Mouse (Mus musculus): ENCODE results near the gene Fbxo42. TPM values are rescaled to one million over a fixed set of nuclear protein-coding genes. Genes with fewer than 3 reads are reported as not detected.

Gene Fbxo42
- total RNA-seq, 2 experiments from 2014 or later: 14.7 to 15.6 TPM

- intact Hi-C loops (cut with DNase I): loop anchor here (2.0 kb wide), 1 partner anchor 69 kb away; no protein-coding TSS in a partner anchor
- no peak for DNase-seq
These were observed 63.9 kb downstream of the Fbxo42 start for GRCm38 (mm10) chr4:141211646-141212045.

GRCm38 (mm10) chr4:141212892-141213291 is 65.2 kb downstream of the Fbxo42 start:
- DNase-seq: no peak
- intact Hi-C loops (cut with DNase I): loop anchor here (2.0 kb wide), 1 partner anchor 70 kb away; no protein-coding TSS in a partner anchor

- intact Hi-C loops (cut with DNase I): loop anchor here (2.0 kb wide), 1 partner anchor 71 kb away; no protein-coding TSS in a partner anchor
- DNase-seq: no peak
These were observed 65.6 kb downstream of the Fbxo42 start for GRCm38 (mm10) chr4:141213342-141213741.

- DNase-seq: peak; percentile 95
- intact Hi-C loops (cut with DNase I): loop anchor here (2.0 kb wide), 1 partner anchor 71 kb away; no protein-coding TSS in a partner anchor
These were observed 66.1 kb downstream of the Fbxo42 start, which contains the start of gene Rsg1 for GRCm38 (mm10) chr4:141213770-141214336. Rsg1 (plus strand) TSS chr4:141213956.

DNA sequence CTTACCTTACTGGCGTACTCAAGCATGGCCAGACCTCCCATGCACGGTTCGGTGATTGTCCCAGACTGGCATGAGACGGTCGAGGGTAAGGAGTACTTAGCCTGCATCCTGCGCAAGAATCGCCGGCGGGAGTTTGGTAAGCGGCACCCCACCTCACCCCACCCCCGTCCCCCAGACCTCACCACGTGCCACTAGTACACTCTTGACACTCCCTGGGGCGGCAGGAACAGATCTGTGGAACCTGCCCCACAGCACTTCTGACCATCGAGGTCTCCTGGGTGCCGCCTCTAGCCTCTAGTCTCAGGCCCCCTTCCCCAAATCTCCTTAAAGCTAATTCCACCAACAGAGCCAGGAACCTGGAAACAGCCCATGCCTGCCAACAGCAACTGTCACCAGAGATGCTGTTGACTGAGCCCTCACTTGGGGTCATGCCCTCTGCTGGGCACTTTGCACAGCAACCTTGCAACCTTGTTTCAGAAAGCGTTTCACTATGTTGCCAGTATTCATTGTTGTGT is 66.7 kb downstream of the Fbxo42 start:
- intact Hi-C loops (cut with DNase I): no loop called here
- DNase-seq: peak; percentile 39 to 41

- intact Hi-C loops (cut with DNase I): no loop called here
- no peak for DNase-seq
These were observed 72.0 kb downstream of the Fbxo42 start for GRCm38 (mm10) chr4:141219583-141220213.

DNA sequence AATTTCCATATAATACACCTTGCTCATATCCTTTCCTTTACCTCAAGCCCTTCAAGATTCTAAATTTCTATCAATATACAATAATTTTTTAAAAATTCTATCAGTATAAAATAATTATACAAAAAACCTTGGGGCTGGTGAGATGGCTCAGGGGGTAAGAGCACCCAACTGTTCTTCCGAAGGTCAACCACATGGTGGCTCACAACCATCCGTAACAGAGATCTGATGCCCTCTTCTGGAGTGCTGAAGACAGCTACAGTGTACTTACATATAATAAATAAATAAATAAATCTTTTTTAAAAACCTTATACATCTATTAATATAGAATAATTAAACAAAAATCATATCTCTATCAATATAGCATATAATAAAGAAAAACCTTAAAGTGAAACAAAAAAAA is 74.1 kb downstream of the Fbxo42 start:
- intact Hi-C loops (cut with DNase I): no loop called here
- DNase-seq: no peak

GRCm38 (mm10) chr4:141222752-141223151 is 75.0 kb downstream of the Fbxo42 start:
- intact Hi-C loops (cut with DNase I): no loop called here
- DNase-seq: no peak

DNA sequence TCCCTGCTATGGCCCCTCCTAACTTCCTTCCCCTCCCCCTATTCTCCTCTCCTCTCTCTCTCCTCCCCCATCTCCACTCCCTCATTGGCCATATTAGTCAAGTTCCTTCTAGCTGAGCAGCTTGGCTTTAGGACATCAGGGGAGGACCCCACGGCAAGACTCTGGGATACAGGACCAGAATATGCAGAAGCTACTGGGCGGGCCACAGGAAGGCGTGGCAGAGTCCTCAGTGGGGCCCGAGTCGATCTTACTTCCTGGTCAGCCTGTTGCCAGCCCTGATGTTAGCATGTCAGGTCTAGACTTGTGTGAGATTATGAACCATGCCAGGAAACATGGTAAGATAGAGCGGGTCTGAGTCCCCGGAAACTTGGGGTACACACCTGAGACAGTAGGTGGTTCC is 81.0 kb downstream of the Fbxo42 start:
- no peak for DNase-seq
- intact Hi-C loops (cut with DNase I): no loop called here

GRCm38 (mm10) chr4:141233196-141233595 is 85.5 kb downstream of the Fbxo42 start:
- DNase-seq: no peak

DNA sequence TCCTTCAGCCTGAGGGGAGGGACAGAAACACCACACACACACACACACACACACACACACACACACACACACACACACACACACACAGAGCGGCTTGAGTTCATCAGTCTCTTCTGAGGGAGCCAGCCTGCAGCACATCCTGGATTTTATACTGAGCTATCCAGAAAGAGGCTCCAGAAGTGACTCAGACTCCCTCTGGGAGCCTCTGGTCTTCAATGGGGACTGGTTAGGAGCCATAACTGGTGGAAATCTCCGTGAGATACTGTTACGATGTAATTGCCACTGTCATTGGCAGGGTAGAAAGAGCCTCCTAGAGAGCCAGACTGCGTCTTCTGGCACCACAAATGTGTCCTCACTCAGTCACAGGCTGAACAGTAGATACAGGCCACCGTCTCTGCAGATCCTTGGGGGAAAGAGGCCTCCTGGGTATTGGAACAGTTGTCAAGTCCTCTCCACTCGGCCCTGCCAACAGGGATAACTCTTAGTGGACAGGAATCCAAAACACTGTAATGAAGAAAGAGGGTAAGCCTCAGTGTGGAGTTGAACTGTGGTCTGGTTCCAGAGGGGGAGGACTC is 87.9 kb downstream of the Fbxo42 start:
- intact Hi-C loops (cut with DNase I): no loop called here
- no peak for DNase-seq

More at GRCm38 (mm10) chr4:141233196-141233595, 85.5 kb downstream of the Fbxo42 start:
- intact Hi-C loops (cut with DNase I): no loop called here

- intact Hi-C loops (cut with DNase I): no loop called here
- DNase-seq: no peak
These were observed 89.1 kb downstream of the Fbxo42 start for GRCm38 (mm10) chr4:141236856-141237255.

GRCm38 (mm10) chr4:141238492-141239387 is 91.0 kb downstream of the Fbxo42 start:
- intact Hi-C loops (cut with DNase I): no loop called here
- DNase-seq: no peak

- intact Hi-C loops (cut with DNase I): no loop called here
These were observed 91.8 kb downstream of the Fbxo42 start, which contains the start of gene Arhgef19 for GRCm38 (mm10) chr4:141239388-141240125. Arhgef19 (plus strand) TSS chr4:141239499.

GRCm38 (mm10) chr4:141240617-141241016 is 92.9 kb downstream of the Fbxo42 start:
- intact Hi-C loops (cut with DNase I): no loop called here
- peak in 1 of 2 experiments; percentile 31 for DNase-seq

More at GRCm38 (mm10) chr4:141239388-141240125, 91.8 kb downstream of the Fbxo42 start, which contains the start of gene Arhgef19:
- DNase-seq: peak; percentile 88 to 92

DNA sequence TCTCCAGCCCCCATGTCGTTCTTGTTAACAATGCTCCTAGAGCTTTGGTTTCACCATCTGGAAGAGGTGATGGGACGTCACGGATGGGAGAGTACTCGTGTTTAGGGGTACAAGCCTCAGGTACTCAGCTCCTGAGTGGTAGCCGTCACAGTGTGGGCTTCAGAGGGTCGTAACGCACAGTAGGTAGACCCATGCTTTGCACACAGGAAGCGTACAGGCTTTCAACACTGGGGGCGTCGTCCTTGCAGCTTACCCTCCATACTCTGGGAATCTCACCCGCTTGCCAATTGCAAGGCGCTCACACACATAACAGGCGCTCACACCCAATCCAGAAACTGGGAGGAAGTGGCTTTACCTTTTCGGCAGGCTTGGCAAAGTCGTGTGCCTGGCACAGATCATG is 94.1 kb downstream of the Fbxo42 start:
- DNase-seq: no peak
- intact Hi-C loops (cut with DNase I): no loop called here

DNA sequence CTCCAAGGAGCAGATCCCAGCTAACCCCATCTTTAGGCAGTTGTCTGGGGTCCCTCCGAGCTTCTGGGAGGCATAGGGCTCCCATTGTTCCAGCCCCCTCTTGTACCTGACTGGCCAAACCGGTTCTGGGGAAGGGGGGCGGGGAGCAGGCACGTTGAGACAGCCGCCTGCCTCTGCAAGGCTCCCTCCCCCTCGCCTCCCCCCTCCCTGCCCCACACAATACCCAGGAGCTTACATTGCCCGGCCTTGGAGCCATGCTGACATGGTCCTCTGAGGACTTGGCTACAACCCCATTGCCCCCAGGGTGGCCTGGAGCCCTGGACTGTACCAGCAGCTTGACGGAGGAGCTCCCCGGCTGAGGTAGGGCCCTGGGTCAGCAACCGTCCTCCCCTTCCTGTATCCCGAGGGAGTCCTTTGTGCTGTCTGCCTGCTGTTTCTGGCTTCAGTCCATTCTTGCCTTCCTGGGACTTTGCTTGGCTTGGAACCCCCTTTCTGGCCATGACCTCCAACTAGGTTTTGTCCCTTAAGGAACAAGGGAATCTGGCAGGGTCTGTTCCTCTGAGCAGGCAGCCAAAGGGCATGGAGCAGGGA is 95.0 kb downstream of the Fbxo42 start:
- DNase-seq: peak in 1 of 2 experiments; percentile 30
- intact Hi-C loops (cut with DNase I): no loop called here

DNA sequence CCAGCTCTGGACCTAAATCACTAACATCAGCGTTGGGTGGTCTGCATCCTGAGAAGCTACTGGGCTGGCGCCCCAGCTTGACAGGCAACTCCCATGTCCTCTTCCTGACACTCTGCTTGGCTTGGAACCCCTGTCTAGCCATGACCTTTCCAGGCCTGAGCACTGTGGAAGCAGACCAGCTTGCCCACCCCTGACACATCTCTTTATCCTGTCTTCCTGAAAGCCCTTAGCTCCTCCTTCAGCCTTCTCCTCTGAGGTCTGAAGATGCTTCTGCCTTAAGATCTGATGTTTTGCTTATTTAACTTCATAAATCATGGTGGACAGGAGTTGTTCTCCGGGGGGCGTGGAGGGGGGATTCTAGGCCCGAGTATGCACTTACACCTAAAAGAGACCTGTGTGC is 95.9 kb downstream of the Fbxo42 start:
- no peak for DNase-seq
- intact Hi-C loops (cut with DNase I): no loop called here

DNA sequence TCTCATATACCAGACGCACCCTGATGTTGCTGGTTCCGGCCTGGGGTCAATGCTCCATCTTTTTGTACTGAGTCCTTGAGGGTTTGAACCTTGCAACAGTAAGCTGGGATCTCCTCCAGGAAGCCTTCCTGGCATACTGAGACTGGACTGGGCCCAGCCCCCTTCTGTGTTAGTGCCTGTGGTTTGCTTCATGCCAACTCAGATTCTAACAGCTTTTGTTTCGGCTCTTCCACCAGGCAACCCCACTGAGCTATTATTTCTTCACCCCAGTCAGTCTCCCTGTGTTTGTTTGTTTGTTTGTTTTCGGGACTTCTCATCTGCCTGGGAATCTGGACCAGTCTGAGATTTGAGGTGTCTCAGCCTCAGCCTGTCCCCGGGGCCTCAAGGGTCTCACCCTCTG is 96.7 kb downstream of the Fbxo42 start:
- no peak for DNase-seq

More for the DNA sequence above, 96.7 kb downstream of the Fbxo42 start:
- intact Hi-C loops (cut with DNase I): no loop called here
